Mouse (Mus musculus) cortical plate, adult 2 months (tissue): ENCODE data around the gene Mcat.

Experiments
- CTCF ChIP-seq: fragments of 200-500 bp; IDR thresholded peaks from 2 replicates; pipeline ENCODE4 v1.5.1; 2011; ENCODE audit warnings: mild to moderate bottlenecking, control low read depth, low read length; ENCODE audit not compliant: insufficient read depth; ENCODE audit errors: extremely low read depth
- POLR2A ChIP-seq: fragments of 200-500 bp; IDR thresholded peaks from 2 replicates; pipeline ENCODE4 v1.6.1; 2011; ENCODE audit warnings: mild to moderate bottlenecking, low read length, control low read depth; ENCODE audit not compliant: insufficient read depth; ENCODE audit errors: extremely low read depth

- TF ChIP-seq CTCF (no peak), POLR2A (no peak)
Measured at GRCm38 (mm10) chr15:83593189-83593585, 29.6 kb upstream of the Mcat start.
